Mouse (Mus musculus) heart, embryonic 14.5 days (tissue): ENCODE results near the gene Clybl. TPM values are rescaled to one million over a fixed set of nuclear protein-coding genes. Genes with fewer than 3 reads are reported as not detected.

Experiments used
- ATAC-seq: fragments of 200-750 bp; cut with Nextera tagmentation; 2 replicates; pipeline ENCODE4 v1.8.0; 2017; ENCODE audit warnings: low read depth, moderate TSS enrichment; ENCODE audit not compliant: insufficient number of reproducible peaks, insufficient read depth, low FRiP score
- H3K27ac ChIP-seq, 2 experiments: fragments of 200-500 bp in 1 of 2; fragments of 300-500 bp in 1 of 2; sonication (generic) in 1 of 2; replicated peaks in 1 of 2; 2 replicates each; pipeline ENCODE4 v1.5.1; 2012 to 2014; ENCODE audit warnings: low read depth in 2 of 2, low read length in 2 of 2, control low read depth in 1 of 2, mild to moderate bottlenecking in 1 of 2, mixed read lengths in 1 of 2; ENCODE audit not compliant: control insufficient read depth in 1 of 2, insufficient read depth in 1 of 2
- H3K27me3 ChIP-seq: fragments of 300-500 bp; sonication (generic); 2 replicates; pipeline ENCODE4 v1.6.1; 2014; ENCODE audit warnings: mild to moderate bottlenecking, low read length, control low read depth; ENCODE audit not compliant: control insufficient read depth, insufficient read depth
- H3K36me3 ChIP-seq: fragments of 300-500 bp; sonication (generic); 2 replicates; pipeline ENCODE4 v1.6.1; 2014; ENCODE audit warnings: mild to moderate bottlenecking, control low read depth, low read length, mixed read lengths; ENCODE audit not compliant: control insufficient read depth, insufficient read depth
- H3K4me1 ChIP-seq, 2 experiments: fragments of 200-500 bp in 1 of 2; fragments of 300-500 bp in 1 of 2; sonication (generic) in 1 of 2; 2 replicates each; pipeline ENCODE4 v1.6.1; 2012 to 2014; ENCODE audit warnings: low read length in 2 of 2, control low read depth in 1 of 2, mixed read lengths in 1 of 2; ENCODE audit not compliant: control insufficient read depth in 2 of 2, insufficient read depth in 2 of 2
- H3K4me2 ChIP-seq: fragments of 300-500 bp; sonication (generic); 2 replicates; pipeline ENCODE4 v1.6.1; 2014; ENCODE audit warnings: mild to moderate bottlenecking, low read length
- H3K4me3 ChIP-seq, 2 experiments: fragments of 200-500 bp in 1 of 2; fragments of 300-500 bp in 1 of 2; sonication (generic) in 1 of 2; 2 replicates each; pipeline ENCODE4 v1.5.1; 2012 to 2014; ENCODE audit warnings: low read length in 2 of 2, mild to moderate bottlenecking in 2 of 2, control low read depth in 1 of 2, low read depth in 1 of 2, moderate library complexity in 1 of 2; ENCODE audit not compliant: control insufficient read depth in 1 of 2, insufficient read depth in 1 of 2
- H3K9ac ChIP-seq: fragments of 300-500 bp; sonication (generic); 2 replicates; pipeline ENCODE4 v1.6.1; 2014; ENCODE audit warnings: mild to moderate bottlenecking, low read length
- H3K9me3 ChIP-seq: fragments of 300-500 bp; sonication (generic); 2 replicates; pipeline ENCODE4 v1.6.1; 2016; ENCODE audit warnings: low read length, control low read depth; ENCODE audit not compliant: control insufficient read depth
- WGBS: fragments of 180-500 bp; shearing (Covaris S2); extraction: QIAGEN DNeasy Blood & Tissue Kit; methylation state at CpG from one replicate; pipeline ENCODE4 v1.1.7; 2014; 5-methylcytosine and 5-hydroxymethylcytosine counted together
- polyA plus RNA-seq: library from polyadenylated mRNA; unstranded; fragments of >200 nt; fragmentation: Nextera tagmentation; extraction: Ambion mirVana; gene quantifications from 2 replicates; pipeline ENCODE4 v1.2.1, GENCODE M21; 2014

The Clybl gene
- polyA plus RNA-seq, 1 experiment from 2014 or later: 100 TPM

DNA sequence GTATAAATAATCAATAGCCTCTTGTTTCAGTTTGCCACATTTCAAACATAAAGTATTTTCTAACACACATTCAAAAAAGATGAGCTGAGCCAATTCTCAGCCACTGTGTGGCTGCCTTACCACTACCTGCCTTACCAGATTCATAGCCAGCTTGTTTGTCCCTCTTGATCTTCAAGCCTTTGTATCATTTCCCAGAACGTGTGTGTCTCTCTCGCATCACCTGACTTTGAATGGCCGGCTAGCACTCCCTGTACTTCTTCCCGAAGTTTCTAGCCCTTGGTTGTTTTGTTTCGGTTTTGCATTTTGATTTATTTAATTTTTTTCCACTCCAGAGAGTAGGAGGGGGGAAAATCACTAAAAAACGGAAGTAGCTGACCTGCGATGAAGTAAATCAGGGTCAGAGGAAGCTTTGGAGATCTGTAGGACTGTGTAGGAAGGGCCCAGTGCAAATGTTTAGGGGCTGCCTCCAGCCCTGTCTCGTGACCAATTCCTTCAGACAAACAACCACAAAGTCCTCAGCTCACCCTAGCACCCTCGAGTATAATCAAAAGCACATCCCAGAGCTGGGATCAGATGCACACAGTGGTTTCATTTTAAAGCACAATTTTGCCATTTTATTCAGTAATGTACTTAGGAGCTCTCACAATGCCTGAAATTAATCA, 195.1 kb downstream of the Clybl start:
- H3K4me2 ChIP-seq: no peak overlapping the region
- no peaks in the 10 kb centered on the region for H3K9me3 ChIP-seq
- 81% methylated on average over 9 of the region's 9 CpGs for WGBS
- no peak overlapping the region for H3K27ac ChIP-seq
- 0 out of 4 replicates have a peak, but pooled peaks cover 0 to 3% of the 10 kb centered on the region in 2 experiments for H3K4me1 ChIP-seq
- H3K27me3 ChIP-seq: no peaks in the 10 kb centered on the region
- ATAC-seq: no peak
- no peaks in the 10 kb centered on the region for H3K36me3 ChIP-seq
- no peak overlapping the region for H3K4me3 ChIP-seq
- no peak overlapping the region for H3K9ac ChIP-seq

GRCm38 (mm10) chr14:122377681-122378080, 196.2 kb downstream of the Clybl start:
- H3K36me3 ChIP-seq: no peaks in the 10 kb centered on the region
- H3K4me3 ChIP-seq: no peak overlapping the region
- H3K4me2 ChIP-seq: no peak overlapping the region
- H3K9me3 ChIP-seq: no peaks in the 10 kb centered on the region
- ATAC-seq: no peak
- WGBS: 83% methylated on average over 6 of the region's 6 CpGs
- 0 out of 4 replicates have a peak, but pooled peaks cover 0 to 3% of the 10 kb centered on the region in 2 experiments for H3K4me1 ChIP-seq
- H3K27me3 ChIP-seq: no peaks in the 10 kb centered on the region
- H3K9ac ChIP-seq: no peak overlapping the region
- no peak overlapping the region for H3K27ac ChIP-seq

- H3K27me3 ChIP-seq: no peaks in the 10 kb centered on the region
- H3K4me3 ChIP-seq: no peak overlapping the region
- no peak for ATAC-seq
- H3K9me3 ChIP-seq: no peaks in the 10 kb centered on the region
- H3K4me2 ChIP-seq: no peak overlapping the region
- H3K36me3 ChIP-seq: no peaks in the 10 kb centered on the region
- H3K27ac ChIP-seq: no peak overlapping the region
- no peak overlapping the region for H3K9ac ChIP-seq
- 88% methylated on average over 9 of the region's 9 CpGs for WGBS
- H3K4me1 ChIP-seq: 0 out of 4 replicates have a peak, but pooled peaks cover 0 to 3% of the 10 kb centered on the region in 2 experiments
Measured at GRCm38 (mm10) chr14:122379076-122379475, 197.6 kb downstream of the Clybl start.

DNA sequence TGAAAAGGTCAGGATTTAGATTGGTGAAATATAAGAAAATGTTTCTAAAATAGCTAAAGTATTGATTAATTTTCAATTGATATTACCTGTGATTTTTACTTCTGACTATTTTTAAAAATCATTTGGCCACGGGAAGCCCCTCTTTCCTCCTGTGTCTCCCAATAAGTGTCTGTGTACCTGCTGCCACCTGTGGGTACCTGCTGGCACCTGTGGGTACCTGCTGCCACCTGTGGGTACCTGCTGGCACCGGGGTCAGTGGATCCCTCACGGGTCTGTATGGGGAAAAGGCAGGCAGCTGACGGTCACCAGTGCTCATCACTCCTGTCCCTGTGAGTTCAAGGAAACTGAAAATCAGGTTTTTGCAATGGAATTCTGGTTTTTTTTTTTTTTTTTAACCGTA, 198.5 kb downstream of the Clybl start:
- no peak overlapping the region for H3K27ac ChIP-seq
- no peak overlapping the region for H3K9ac ChIP-seq
- H3K27me3 ChIP-seq: no peaks in the 10 kb centered on the region
- ATAC-seq: no peak
- H3K4me1 ChIP-seq: 0 out of 4 replicates have a peak, but pooled peaks cover 0 to 3% of the 10 kb centered on the region in 2 experiments
- no peaks in the 10 kb centered on the region for H3K36me3 ChIP-seq
- H3K9me3 ChIP-seq: no peaks in the 10 kb centered on the region
- WGBS: 83% methylated on average over 5 of the region's 5 CpGs
- H3K4me2 ChIP-seq: no peak overlapping the region
- no peak overlapping the region for H3K4me3 ChIP-seq

GRCm38 (mm10) chr14:122380896-122381845, 199.7 kb downstream of the Clybl start:
- H3K4me2 ChIP-seq: no peak overlapping the region
- H3K27ac ChIP-seq: no peak overlapping the region
- no peaks in the 10 kb centered on the region for H3K9me3 ChIP-seq
- H3K4me1 ChIP-seq: 0 out of 4 replicates have a peak, but pooled peaks cover 0 to 3% of the 10 kb centered on the region in 2 experiments
- H3K4me3 ChIP-seq: no peak overlapping the region
- H3K36me3 ChIP-seq: no peaks in the 10 kb centered on the region
- no peak overlapping the region for H3K9ac ChIP-seq
- no peak for ATAC-seq
- 82% methylated on average over 15 of the region's 15 CpGs for WGBS
- H3K27me3 ChIP-seq: no peaks in the 10 kb centered on the region

- no peaks in the 10 kb centered on the region for H3K36me3 ChIP-seq
- H3K9ac ChIP-seq: no peak overlapping the region
- no peaks in the 10 kb centered on the region for H3K9me3 ChIP-seq
- no peak overlapping the region for H3K27ac ChIP-seq
- H3K4me2 ChIP-seq: no peak overlapping the region
- H3K4me3 ChIP-seq: no peak overlapping the region
- 92% methylated on average over 5 of the region's 5 CpGs for WGBS
- ATAC-seq: no peak
- H3K27me3 ChIP-seq: no peaks in the 10 kb centered on the region
- H3K4me1 ChIP-seq: 0 out of 4 replicates have a peak, but pooled peaks cover 0 to 3% of the 10 kb centered on the region in 2 experiments
Measured at GRCm38 (mm10) chr14:122382281-122382680, 200.8 kb downstream of the Clybl start.

- no peaks in the 10 kb centered on the region for H3K9me3 ChIP-seq
- ATAC-seq: no peak
- H3K4me3 ChIP-seq: no peak overlapping the region
- H3K27me3 ChIP-seq: no peaks in the 10 kb centered on the region
- WGBS: 95% methylated on average over 6 of the region's 6 CpGs
- H3K27ac ChIP-seq: no peak overlapping the region
- no peaks in the 10 kb centered on the region for H3K4me1 ChIP-seq
- H3K36me3 ChIP-seq: no peaks in the 10 kb centered on the region
- no peak overlapping the region for H3K9ac ChIP-seq
- H3K4me2 ChIP-seq: no peak overlapping the region
Measured at GRCm38 (mm10) chr14:122383931-122384330, 202.4 kb downstream of the Clybl start.
